Comparison of ENCODE assay signal across 8 mouse cellular contexts in genomic region chr19:12597073-12597405, GRCm38 (mm10). TPM values are rescaled to one million over a fixed set of nuclear protein-coding genes. Genes with fewer than 3 reads are reported as not detected.
DNase-seq lines count a peak whose midpoint lies in the region; ATAC-seq and TF ChIP-seq lines count a peak whose summit lies in the region.

No protein-coding gene starts in this region.

- no peaks in the 10 kb centered on the region for H3K9me3 ChIP-seq in embryonic facial prominence, embryonic 13.5 days
- H3K9me3 ChIP-seq in intestine, embryonic 16.5 days (ENCODE audit: control insufficient read depth, low read length) = no peaks in the 10 kb centered on the region
- H3K9me3 ChIP-seq in liver, postnatal 0 days (ENCODE audit: low read length) = no peaks in the 10 kb centered on the region

- 69% methylated on average over 3 of the region's 3 CpGs for WGBS in embryonic facial prominence, embryonic 13.5 days
- WGBS in intestine, embryonic 16.5 days = 47% methylated on average over 3 of the region's 3 CpGs
- WGBS in liver, postnatal 0 days (ENCODE audit: insufficient replicate concordance) = 52% methylated on average over 3 of the region's 3 CpGs

- H3K4me2 ChIP-seq in embryonic facial prominence, embryonic 13.5 days = peak overlapping the region; percentile 99
- peak overlapping the region; percentile 91 for H3K4me2 ChIP-seq in intestine, embryonic 16.5 days (ENCODE audit: low read depth, low read length)
- peak overlapping the region; percentile 94 for H3K4me2 ChIP-seq in liver, postnatal 0 days (ENCODE audit: low read depth, low read length)

- H3K27ac ChIP-seq in left cerebral cortex, adult 2 months = peak overlapping the region; percentile 87
- no peak overlapping the region for H3K27ac ChIP-seq in embryonic facial prominence, embryonic 13.5 days
- no peak overlapping the region for H3K27ac ChIP-seq in intestine, embryonic 16.5 days (ENCODE audit: low read length)
- 0 out of 2 replicates have a peak overlapping the region, but pooled peaks have one; percentile 77 for H3K27ac ChIP-seq in liver, postnatal 0 days (ENCODE audit: low read depth)

- no peak for ATAC-seq in embryonic facial prominence, embryonic 13.5 days (ENCODE audit: insufficient number of reproducible peaks, insufficient read depth, low FRiP score, low TSS enrichment, low read depth)
- ATAC-seq in intestine, embryonic 16.5 days = no peak
- no peak for ATAC-seq in liver, postnatal 0 days

- H3K4me3 ChIP-seq in left cerebral cortex, adult 2 months = peak overlapping the region; percentile 61
- H3K4me3 ChIP-seq in embryonic facial prominence, embryonic 13.5 days = no peak overlapping the region
- peak overlapping the region; percentile 73 for H3K4me3 ChIP-seq in intestine, embryonic 16.5 days (ENCODE audit: low read length)
- H3K4me3 ChIP-seq in liver, postnatal 0 days (ENCODE audit: low read depth, low read length) = peak overlapping the region; percentile 53

- TF ChIP-seq CTCF in left cerebral cortex, adult 2 months (IDR thresholded peaks at IDR 0.05) = no peak
- TF ChIP-seq CTCF in liver, postnatal 0 days (IDR thresholded peaks at IDR 0.05; ENCODE audit: low read depth) = no peak

- DNase-seq in left cerebral cortex, adult 2 months (ENCODE audit: extremely low spot score in 1 of 2, low spot score in 2 of 2) = no peak
- no peak for DNase-seq in left cerebral cortex, adult 11 months (ENCODE audit: low spot score)
- no peak for DNase-seq in liver, postnatal 0 days
- DNase-seq in layer of hippocampus, postnatal 25 days (ENCODE audit: extremely low spot score in 1 of 2, low spot score in 1 of 2) = no peak
- no peak for DNase-seq in gastrocnemius, postnatal 10 days
- DNase-seq in ovary, postnatal 14 days (ENCODE audit: low spot score) = no peak

- intact Hi-C loops in left cerebral cortex, adult 2 months (cut with DNase I) = loop anchor here (5.0 kb wide), 1 partner anchor 225 kb away; no protein-coding TSS in a partner anchor

- peaks cover 11% of the 10 kb centered on the region for H3K27me3 ChIP-seq in embryonic facial prominence, embryonic 13.5 days
- H3K27me3 ChIP-seq in intestine, embryonic 16.5 days (replicated peaks; ENCODE audit: control insufficient read depth, insufficient read depth, low read length) = no peaks in the 10 kb centered on the region
- H3K27me3 ChIP-seq in liver, postnatal 0 days (ENCODE audit: insufficient read depth, low read length) = no peaks in the 10 kb centered on the region

- H3K36me3 ChIP-seq in embryonic facial prominence, embryonic 13.5 days = no peaks in the 10 kb centered on the region
- H3K36me3 ChIP-seq in intestine, embryonic 16.5 days (ENCODE audit: control insufficient read depth, insufficient read depth, low read length) = no peaks in the 10 kb centered on the region
- H3K36me3 ChIP-seq in liver, postnatal 0 days (replicated peaks; ENCODE audit: insufficient read depth, low read length) = no peaks in the 10 kb centered on the region

- H3K4me1 ChIP-seq in embryonic facial prominence, embryonic 13.5 days = peaks cover 11% of the 10 kb centered on the region; the same call in 1 of the 2 replicates
- H3K4me1 ChIP-seq in intestine, embryonic 16.5 days (ENCODE audit: control insufficient read depth, insufficient read depth, low read length) = peaks cover 10% of the 10 kb centered on the region
- H3K4me1 ChIP-seq in liver, postnatal 0 days (ENCODE audit: insufficient read depth) = peaks cover 6% of the 10 kb centered on the region; the same call in 1 of the 2 replicates

- TF ChIP-seq EP300 in liver, postnatal 0 days (IDR thresholded peaks at IDR 0.05; ENCODE audit: low read depth) = no peak

- no peak overlapping the region for H3K9ac ChIP-seq in embryonic facial prominence, embryonic 13.5 days
- peak overlapping the region; percentile 84 for H3K9ac ChIP-seq in intestine, embryonic 16.5 days (ENCODE audit: low read depth, low read length)
- peak overlapping the region; percentile 70; the same call in 1 of the 2 replicates for H3K9ac ChIP-seq in liver, postnatal 0 days (replicated peaks)

RNA-seq across cellular contexts. Expression of gene Gm4952, which starts 2.7 kb away (rescaled TPM):
- under 1 TPM in 1 of 2 experiments, not detected in 1; 0.29 TPM for total RNA-seq in left cerebral cortex, adult 2 months (2021)
- polyA plus RNA-seq in embryonic facial prominence, embryonic 13.5 days (2015; fragmentation: Nextera tagmentation; extraction: Ambion mirVana) = 0.19 and 0.25 TPM in 2 replicates
- 0.10 and 0.17 TPM in 2 replicates for polyA plus RNA-seq in intestine, embryonic 16.5 days (2015; fragmentation: Nextera tagmentation; extraction: Ambion mirVana)
- polyA plus RNA-seq in liver, postnatal 0 days (2015; fragmentation: Nextera tagmentation; extraction: Ambion mirVana) = 248 and 262 TPM in 2 replicates
- total RNA-seq in layer of hippocampus, postnatal 25 days (2021) = not detected
- not detected for total RNA-seq in gastrocnemius, postnatal 10 days (2021)

RNA-seq across cellular contexts. Expression of gene Glyat, which starts 36.1 kb away (rescaled TPM):
- total RNA-seq in left cerebral cortex, adult 2 months (2021) = not detected
- polyA plus RNA-seq in embryonic facial prominence, embryonic 13.5 days (2015; fragmentation: Nextera tagmentation; extraction: Ambion mirVana) = not detected in 2 replicates
- polyA plus RNA-seq in intestine, embryonic 16.5 days (2015; fragmentation: Nextera tagmentation; extraction: Ambion mirVana) = 0.62 and 0.64 TPM in 2 replicates
- 6.0 and 6.5 TPM in 2 replicates for polyA plus RNA-seq in liver, postnatal 0 days (2015; fragmentation: Nextera tagmentation; extraction: Ambion mirVana)
- total RNA-seq in layer of hippocampus, postnatal 25 days (2021) = under 1 TPM in 1 of 2 experiments, not detected in 1; 0.22 TPM
- total RNA-seq in gastrocnemius, postnatal 10 days (2021) = not detected

RNA-seq across cellular contexts. Expression of gene Fam111a, which starts 51.5 kb away (rescaled TPM):
- 1 to 10 TPM; 1.5 to 2.2 TPM for total RNA-seq in left cerebral cortex, adult 2 months (2021)
- 20.3 and 23.4 TPM in 2 replicates for polyA plus RNA-seq in embryonic facial prominence, embryonic 13.5 days (2015; fragmentation: Nextera tagmentation; extraction: Ambion mirVana)
- 16.2 and 16.3 TPM in 2 replicates for polyA plus RNA-seq in intestine, embryonic 16.5 days (2015; fragmentation: Nextera tagmentation; extraction: Ambion mirVana)
- polyA plus RNA-seq in liver, postnatal 0 days (2015; fragmentation: Nextera tagmentation; extraction: Ambion mirVana) = 14.4 and 15.4 TPM in 2 replicates
- 1 to 10 TPM; 1.3 to 2.0 TPM for total RNA-seq in layer of hippocampus, postnatal 25 days (2021)
- 10 to 100 TPM in 1 of 2 experiments, 1 to 10 TPM in 1; 7.3 to 11.2 TPM for total RNA-seq in gastrocnemius, postnatal 10 days (2021)

Comparison
In these comparisons a context has a peak if more than half of its experiments do, and no peak if none do; other contexts are left out.
1. H3K27ac ChIP-seq: peak in left cerebral cortex, adult 2 months (single experiment) and liver, postnatal 0 days (single experiment); none in embryonic facial prominence, embryonic 13.5 days (single experiment) and intestine, embryonic 16.5 days (single experiment).
2. Peak in every context shown above with its lines, with median percentiles within 50 percentile points of each other: H3K4me2 ChIP-seq.